In genomic region chr3:99140940-99141854, GRCm38 (mm10) we compare ENCODE assay signal across 7 mouse cellular contexts. TPM values are rescaled to one million over a fixed set of nuclear protein-coding genes. Genes with fewer than 3 reads are reported as not detected.
A peak's percentile ranks its signal among the peaks of the same experiment; 100 is the strongest.
DNase-seq lines count a peak whose midpoint lies in the region; ATAC-seq lines count a peak whose summit lies in the region.

Wars2 (plus strand) TSS chr3:99141068.

- H3K4me3 ChIP-seq in embryonic facial prominence, embryonic 12.5 days: peak within 1 kb of the TSS; percentile 55
- H3K4me3 ChIP-seq in limb, embryonic 11.5 days (ENCODE audit: low read depth, low read length): peak within 1 kb of the TSS; percentile 49
- peak within 1 kb of the TSS; percentile 51 for H3K4me3 ChIP-seq in midbrain, embryonic 14.5 days (replicated peaks; ENCODE audit: low read depth, low read length)

- ATAC-seq in embryonic facial prominence, embryonic 12.5 days (ENCODE audit: insufficient number of reproducible peaks, insufficient read depth, low FRiP score, low TSS enrichment): peak; percentile 99
- ATAC-seq in limb, embryonic 11.5 days (ENCODE audit: insufficient number of reproducible peaks, low FRiP score, low TSS enrichment, low read depth): peak; percentile 99
- peak; percentile 99 for ATAC-seq in midbrain, embryonic 14.5 days (ENCODE audit: low FRiP score, low TSS enrichment)

- peak within 1 kb of the TSS; percentile 52 for H3K9ac ChIP-seq in embryonic facial prominence, embryonic 12.5 days
- peak within 1 kb of the TSS; percentile 52 for H3K9ac ChIP-seq in limb, embryonic 11.5 days (ENCODE audit: low read length)
- peak within 1 kb of the TSS; percentile 63 for H3K9ac ChIP-seq in midbrain, embryonic 14.5 days (replicated peaks; ENCODE audit: low read length)

- H3K36me3 ChIP-seq in embryonic facial prominence, embryonic 12.5 days: no peaks in the 10 kb centered on the region
- H3K36me3 ChIP-seq in limb, embryonic 11.5 days (ENCODE audit: control insufficient read depth, insufficient read depth, low read length): no peaks in the 10 kb centered on the region
- H3K36me3 ChIP-seq in midbrain, embryonic 14.5 days (ENCODE audit: control insufficient read depth, insufficient read depth, low read length): no peaks in the 10 kb centered on the region

- no peaks in the 10 kb centered on the region for H3K27me3 ChIP-seq in embryonic facial prominence, embryonic 12.5 days
- H3K27me3 ChIP-seq in limb, embryonic 11.5 days (ENCODE audit: control insufficient read depth, insufficient read depth, low read length): no peaks in the 10 kb centered on the region
- H3K27me3 ChIP-seq in midbrain, embryonic 14.5 days (ENCODE audit: control insufficient read depth, insufficient read depth, low read length): no peaks in the 10 kb centered on the region

- H3K4me1 ChIP-seq in embryonic facial prominence, embryonic 12.5 days: 0 out of 2 replicates have a peak, but pooled peaks cover 9% of the 10 kb centered on the region
- no peaks in the 10 kb centered on the region for H3K4me1 ChIP-seq in limb, embryonic 11.5 days (ENCODE audit: control insufficient read depth, insufficient read depth, low read length)
- H3K4me1 ChIP-seq in midbrain, embryonic 14.5 days (ENCODE audit: control insufficient read depth, insufficient read depth, low read length): peaks cover 4% of the 10 kb centered on the region

- H3K4me2 ChIP-seq in embryonic facial prominence, embryonic 12.5 days (replicated peaks): peak within 1 kb of the TSS; percentile 71
- peak within 1 kb of the TSS; percentile 74 for H3K4me2 ChIP-seq in limb, embryonic 11.5 days (ENCODE audit: low read depth, severe bottlenecking)
- peak within 1 kb of the TSS; percentile 63 for H3K4me2 ChIP-seq in midbrain, embryonic 14.5 days (ENCODE audit: low read length)

- under 1% methylated on average over 57 of the region's 57 CpGs for WGBS in embryonic facial prominence, embryonic 12.5 days
- under 1% methylated on average over 57 of the region's 57 CpGs for WGBS in limb, embryonic 11.5 days
- WGBS in midbrain, embryonic 14.5 days: under 1% methylated on average over 57 of the region's 57 CpGs

- H3K27ac ChIP-seq in embryonic facial prominence, embryonic 12.5 days: peak within 1 kb of the TSS; percentile 96
- peak within 1 kb of the TSS; percentile 81 for H3K27ac ChIP-seq in limb, embryonic 11.5 days (replicated peaks; ENCODE audit: low read depth, low read length)
- peak within 1 kb of the TSS; percentile 91 for H3K27ac ChIP-seq in midbrain, embryonic 14.5 days (replicated peaks; ENCODE audit: low read depth, low read length)

- no peaks in the 10 kb centered on the region for H3K9me3 ChIP-seq in embryonic facial prominence, embryonic 12.5 days
- no peaks in the 10 kb centered on the region for H3K9me3 ChIP-seq in limb, embryonic 11.5 days (ENCODE audit: control insufficient read depth, low read length)
- H3K9me3 ChIP-seq in midbrain, embryonic 14.5 days (ENCODE audit: control insufficient read depth, low read length): no peaks in the 10 kb centered on the region

- peak; percentile 92 for DNase-seq in adrenal gland, postnatal 25 days
- peak; percentile 99 for DNase-seq in heart, adult 11 months
- peak; percentile 96 for DNase-seq in kidney, adult 18-20 months
- DNase-seq in limb, embryonic 11.5 days (ENCODE audit: low spot score): peak; percentile 96
- DNase-seq in midbrain, embryonic 14.5 days: peak; percentile 98
- peak; percentile 86 to 90 for DNase-seq in spleen, adult 18-20 months

RNA-seq across cellular contexts. Expression of gene Wars2, which starts in this region (rescaled TPM):
- 10.8 and 15.9 TPM in 2 replicates for total RNA-seq in adrenal gland, postnatal 25 days (2021)
- polyA plus RNA-seq in embryonic facial prominence, embryonic 12.5 days (2016; fragmentation: Nextera tagmentation; extraction: Ambion mirVana): 8.1 and 9.1 TPM in 2 replicates
- 7.4 and 8.9 TPM in 2 replicates for polyA plus RNA-seq in limb, embryonic 11.5 days (2014; fragmentation: Nextera tagmentation; extraction: Ambion mirVana)
- polyA plus RNA-seq in midbrain, embryonic 14.5 days (2014; fragmentation: Nextera tagmentation; extraction: Ambion mirVana): 2.9 and 6.3 TPM in 2 replicates

Comparison
In these comparisons a context has a peak if more than half of its experiments do, and no peak if none do; other contexts are left out.
1. Peak in every context shown above with its lines: DNase-seq, ATAC-seq, H3K4me3 ChIP-seq and H3K27ac ChIP-seq.